Mouse (Mus musculus) cortical plate, adult 2 months (tissue): ENCODE measurements around the gene Tomm22. TPM values are rescaled to one million over a fixed set of nuclear protein-coding genes. Genes with fewer than 3 reads are reported as not detected.
"Not testable (repeated sequence)": the region's sequence is repeated elsewhere in the genome, so short reads cannot be mapped to it uniquely, and the experiment has no call there.

Experiments used
- H3K27ac ChIP-seq: fragments of 200-500 bp; 2 replicates; pipeline ENCODE4 v1.5.1; 2012; ENCODE audit warnings: low read length, control low read depth, inconsistent platforms; ENCODE audit not compliant: insufficient read depth
- H3K4me1 ChIP-seq: fragments of 200-500 bp; 2 replicates; pipeline ENCODE4 v1.6.1; 2011; ENCODE audit warnings: low read length; ENCODE audit not compliant: control insufficient read depth, insufficient read depth
- H3K4me3 ChIP-seq: fragments of 200-500 bp; 2 replicates; pipeline ENCODE4 v1.5.1; 2011; ENCODE audit warnings: mild to moderate bottlenecking, low read length, control low read depth; ENCODE audit not compliant: insufficient read depth
- CTCF ChIP-seq: fragments of 200-500 bp; IDR thresholded peaks from 2 replicates; pipeline ENCODE4 v1.5.1; 2011; ENCODE audit warnings: mild to moderate bottlenecking, control low read depth, low read length; ENCODE audit not compliant: insufficient read depth; ENCODE audit errors: extremely low read depth
- POLR2A ChIP-seq: fragments of 200-500 bp; IDR thresholded peaks from 2 replicates; pipeline ENCODE4 v1.6.1; 2011; ENCODE audit warnings: mild to moderate bottlenecking, low read length, control low read depth; ENCODE audit not compliant: insufficient read depth; ENCODE audit errors: extremely low read depth
- polyA plus RNA-seq: library from polyadenylated mRNA; depleted of rRNA; stranded (reverse); fragments of >200 nt; gene quantifications from 2 replicates; pipeline ENCODE4 v1.2.3, GENCODE M21; 2012

Tomm22 gene
- polyA plus RNA-seq, 1 experiment, result 88.3 TPM

DNA sequence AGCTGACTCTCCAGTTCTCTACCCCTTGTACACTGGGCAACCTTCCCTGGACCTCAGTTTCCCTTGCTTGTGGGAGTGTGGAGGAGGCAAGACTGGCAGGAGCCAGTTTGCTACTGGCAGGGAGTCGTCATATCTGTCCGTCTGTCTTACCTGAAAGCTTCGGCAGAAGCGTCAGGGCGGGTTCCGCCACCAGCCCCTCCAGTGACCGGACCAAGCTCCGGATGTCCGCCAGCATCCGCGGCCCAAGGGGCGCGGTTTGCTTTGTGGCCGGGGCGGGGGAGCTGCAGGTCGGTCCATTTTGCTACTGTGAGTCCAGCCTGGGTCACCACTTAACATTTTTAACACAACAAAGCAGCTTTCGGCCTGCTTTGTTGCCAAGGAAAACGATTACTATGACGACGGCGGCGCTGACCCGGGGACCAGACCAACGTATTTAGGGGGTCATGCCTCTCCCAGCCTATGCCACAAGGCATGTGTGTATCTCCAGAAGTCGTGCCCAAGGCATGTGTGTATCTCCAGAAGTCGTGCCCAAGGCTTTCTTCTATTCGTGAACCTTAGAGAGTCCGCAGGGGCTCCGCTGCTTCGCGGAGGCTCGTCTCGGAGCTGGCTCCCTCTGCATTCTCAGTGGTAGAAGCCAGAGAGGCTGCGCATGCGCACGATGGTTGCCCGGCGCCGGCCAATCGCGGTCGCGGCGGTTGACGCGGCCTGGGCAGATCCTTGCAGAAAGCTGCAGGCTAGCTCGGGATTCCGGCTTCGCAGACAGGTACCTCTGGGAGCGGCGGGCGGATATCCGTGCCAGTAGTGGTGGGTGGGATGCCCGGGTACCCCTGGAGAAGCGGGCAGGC is 11.9 kb upstream of the Tomm22 start, which contains the start of the genes Fam227a and Cby1:
Fam227a (minus strand) TSS at position 426 of the 845 bp plus-strand sequence.
Cby1 (plus strand) TSS at position 669 of the 845 bp plus-strand sequence.
- Histone ChIP-seq H3K4me3 (peak within 1 kb of the TSS; percentile 84), H3K27ac (peak within 1 kb of the TSS; percentile 97), H3K4me1 (peaks cover 4% of the 10 kb centered on the region)
- TF ChIP-seq CTCF, result no peak
- TF ChIP-seq POLR2A, result peak; percentile 82

DNA sequence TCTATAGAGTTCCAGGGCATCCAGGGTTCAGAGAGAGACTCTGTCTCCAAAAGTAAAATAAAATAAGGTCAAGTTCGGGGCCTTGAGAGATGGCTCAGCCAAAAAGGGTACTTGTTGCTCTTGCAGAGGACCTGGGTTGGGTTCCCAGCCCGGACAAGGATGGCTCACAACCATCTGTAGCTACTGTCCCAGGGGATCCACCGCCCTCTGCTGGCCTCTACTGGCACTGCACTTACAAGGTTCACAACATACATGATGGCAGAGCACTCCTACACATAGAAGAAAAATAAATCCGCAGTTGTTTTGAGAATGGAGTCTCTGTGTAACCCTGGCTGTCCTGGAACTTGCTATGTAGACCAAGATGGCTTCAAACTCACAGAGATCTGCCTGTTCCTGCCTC is 8.8 kb upstream of the Tomm22 start:
- H3K4me3 ChIP-seq, result no peak overlapping the region
- peaks cover 11% of the 10 kb centered on the region for H3K4me1 ChIP-seq
- TF ChIP-seq CTCF (peak; percentile 21; the same call in 1 of the 2 replicates), POLR2A (no peak)
- no peak overlapping the region for H3K27ac ChIP-seq

DNA sequence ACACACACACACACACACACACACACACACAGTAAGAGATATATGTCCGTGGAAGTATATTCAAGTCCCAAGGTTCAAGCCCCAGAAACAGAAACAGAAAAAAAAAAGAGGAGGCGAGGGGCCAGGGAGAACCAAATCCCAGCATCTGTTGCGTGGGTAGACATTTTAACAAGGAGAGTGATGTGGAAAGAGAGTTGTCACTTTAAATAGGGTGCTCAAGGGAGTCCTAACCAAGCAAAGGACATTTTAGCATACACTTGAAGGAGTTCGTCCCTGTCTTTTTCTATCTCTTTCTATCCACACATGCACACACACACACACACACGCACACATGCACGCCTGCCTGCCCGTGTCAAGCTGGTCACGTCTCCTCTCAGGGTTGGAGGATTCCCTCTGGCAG is 6.0 kb upstream of the Tomm22 start:
- Histone ChIP-seq H3K4me3 (no peak overlapping the region), H3K4me1 (peaks cover 10% of the 10 kb centered on the region), H3K27ac (no peak overlapping the region)
- no peak for TF ChIP-seq CTCF
- no peak for TF ChIP-seq POLR2A

DNA sequence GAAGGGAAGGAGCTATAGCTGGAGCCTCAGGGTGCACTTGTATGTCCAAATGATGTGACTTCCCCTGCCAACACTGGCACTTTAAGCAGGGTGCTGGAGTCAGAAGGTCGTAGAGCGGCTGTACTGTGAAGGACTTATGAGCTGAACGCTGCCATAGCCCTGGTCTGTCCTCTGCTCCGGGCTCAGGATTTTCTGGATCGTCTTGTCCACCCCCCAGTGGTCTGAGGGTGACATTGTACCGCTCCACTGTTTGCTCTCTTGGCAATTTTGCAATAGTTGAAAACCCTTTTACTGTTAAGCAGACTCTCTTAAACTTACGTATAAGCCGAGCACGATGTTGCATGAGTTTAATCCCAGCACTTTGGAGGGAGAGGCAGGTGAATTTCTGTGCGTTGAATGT is 1.5 kb upstream of the Tomm22 start:
- Histone ChIP-seq H3K4me1 (peaks cover 10% of the 10 kb centered on the region), H3K27ac (no peak overlapping the region), H3K4me3 (no peak overlapping the region)
- TF ChIP-seq POLR2A (no peak), CTCF (no peak)

DNA sequence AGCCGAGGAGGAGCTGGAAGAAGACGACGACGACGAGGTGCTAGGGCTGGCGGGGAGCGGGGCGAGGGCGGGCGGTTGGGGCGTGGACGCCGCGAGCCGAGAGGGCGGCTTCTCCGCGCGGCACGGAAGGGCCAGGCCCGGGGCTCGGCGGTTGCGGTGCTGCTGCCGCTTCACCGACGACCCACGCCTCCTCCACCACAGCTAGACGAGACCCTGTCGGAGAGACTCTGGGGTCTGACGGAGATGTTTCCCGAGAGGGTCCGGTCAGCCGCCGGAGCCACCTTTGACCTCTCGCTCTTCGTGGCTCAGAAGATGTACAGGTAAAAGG is 275 bp downstream of the Tomm22 start:
- Histone ChIP-seq H3K4me3 (peak overlapping the region; percentile 69), H3K4me1 (peaks cover 2% of the 10 kb centered on the region), H3K27ac (no peak overlapping the region)
- TF ChIP-seq CTCF, result no peak
- no peak for TF ChIP-seq POLR2A

DNA sequence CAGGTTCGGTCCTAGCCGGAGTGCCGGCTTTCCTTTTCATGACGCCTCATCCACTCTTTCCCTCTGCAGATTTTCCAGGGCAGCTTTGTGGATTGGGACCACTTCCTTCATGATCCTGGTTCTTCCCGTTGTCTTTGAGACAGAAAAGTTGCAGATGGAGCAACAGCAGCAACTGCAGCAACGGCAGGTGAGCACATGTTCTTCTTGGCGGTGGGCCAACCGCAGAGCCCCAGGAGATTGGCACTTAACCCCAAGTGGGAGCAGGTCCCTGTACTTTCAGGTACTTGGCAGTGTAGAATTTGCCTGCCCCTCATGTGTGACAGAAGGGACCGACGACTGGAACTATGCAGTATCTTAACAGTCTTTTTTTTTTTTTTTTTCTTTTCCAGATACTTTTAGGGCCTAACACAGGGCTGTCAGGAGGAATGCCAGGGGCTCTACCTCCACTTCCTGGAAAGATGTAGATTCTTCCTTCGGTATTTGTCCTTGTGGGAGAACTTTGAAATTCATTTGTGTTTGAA is 1.2 kb downstream of the Tomm22 start:
- not testable (repeated sequence) for H3K27ac ChIP-seq, H3K4me3 ChIP-seq, H3K4me1 ChIP-seq

DNA sequence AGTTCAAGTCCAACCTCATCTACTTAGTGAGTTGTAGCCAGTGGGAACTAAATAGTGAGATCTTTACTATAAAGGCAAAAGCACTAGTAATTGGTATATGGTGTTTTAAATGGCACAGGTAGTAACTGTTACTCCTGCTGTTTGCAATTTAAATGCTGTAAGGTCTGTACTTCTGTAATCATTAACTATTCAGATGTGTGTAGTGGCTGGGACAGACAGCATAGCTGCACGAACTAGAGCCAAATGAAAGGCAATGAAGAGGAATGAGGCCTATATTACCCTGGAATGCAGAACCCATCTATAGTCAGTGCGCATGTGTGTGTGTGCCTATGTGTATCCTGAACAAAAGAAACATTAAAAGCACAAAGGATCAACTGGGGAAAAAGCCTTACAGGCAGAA is 7.3 kb downstream of the Tomm22 start:
- TF ChIP-seq CTCF, result no peak
- no peak for TF ChIP-seq POLR2A

DNA sequence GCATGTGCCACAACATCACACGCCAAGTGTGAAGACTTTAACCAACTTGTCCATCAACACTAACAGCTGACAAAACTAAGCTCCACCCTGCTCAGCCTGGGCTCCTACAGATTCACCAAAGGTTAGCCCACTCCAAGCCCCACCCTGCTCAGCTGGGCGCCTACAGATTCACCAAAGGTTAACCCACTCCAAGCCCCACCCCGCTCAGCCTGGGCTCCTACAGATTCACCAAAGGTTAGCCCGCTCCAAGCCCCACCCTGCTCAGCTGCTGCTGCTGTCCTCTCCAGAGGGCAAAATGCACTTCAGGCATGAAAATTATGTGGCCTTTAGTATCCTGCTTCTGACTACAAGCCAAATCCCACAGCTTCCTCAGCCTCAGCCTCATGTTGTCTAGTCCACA is 11.3 kb downstream of the Tomm22 start:
- TF ChIP-seq POLR2A (no peak), CTCF (no peak)
- H3K4me1 ChIP-seq, result peaks cover 6% of the 10 kb centered on the region; the same call in 1 of the 2 replicates
- H3K27ac ChIP-seq, result no peak overlapping the region
- H3K4me3 ChIP-seq, result no peak overlapping the region

More for the DNA sequence above, 7.3 kb downstream of the Tomm22 start:
- Histone ChIP-seq H3K4me3 (no peak overlapping the region), H3K27ac (no peak overlapping the region), H3K4me1 (no peaks in the 10 kb centered on the region)

DNA sequence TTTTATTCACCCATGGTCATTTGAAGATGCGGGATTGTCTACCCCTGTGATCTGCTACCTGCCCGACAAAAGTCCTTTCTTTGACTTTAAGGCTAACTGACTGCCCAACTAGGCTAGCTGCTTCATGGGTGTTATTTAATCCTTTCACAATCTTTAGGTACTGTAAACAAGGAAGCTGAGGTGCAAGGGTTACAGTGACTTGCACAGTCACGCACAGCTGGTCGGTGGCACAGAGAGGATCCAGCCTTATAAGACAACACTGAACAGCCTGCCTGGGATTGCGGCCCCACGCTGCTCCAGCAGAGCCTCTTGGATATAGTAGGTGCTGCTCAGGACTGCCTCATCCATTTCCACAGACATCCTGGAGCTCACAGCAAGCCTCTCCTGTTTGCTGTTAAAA is 12.5 kb downstream of the Tomm22 start:
- Histone ChIP-seq H3K4me1 (peaks cover 6% of the 10 kb centered on the region; the same call in 1 of the 2 replicates), H3K4me3 (no peak overlapping the region; the same call in 1 of the 2 replicates)
- TF ChIP-seq CTCF (no peak), POLR2A (no peak)

More for the DNA sequence above, 12.5 kb downstream of the Tomm22 start:
- H3K27ac ChIP-seq, result no peak overlapping the region
